Mouse (Mus musculus) midbrain, embryonic 10.5 days (tissue): ENCODE results near the gene Hdgf. TPM values are rescaled to one million over a fixed set of nuclear protein-coding genes. Genes with fewer than 3 reads are reported as not detected.

Source experiments
- polyA plus RNA-seq: library from polyadenylated mRNA; unstranded; fragments of >200 nt; fragmentation: Nextera tagmentation; extraction: Ambion mirVana; gene quantifications from 2 replicates; pipeline ENCODE4 v1.2.1, GENCODE M21; 2016

Gene Hdgf
- polyA plus RNA-seq, 1 experiment from 2014 or later: 176 TPM

Other genes with a start within 250 kb of the Hdgf start
- gene Lrrc71, start 157.7 kb upstream of the Hdgf start, polyA plus RNA-seq: 0.39 and 0.51 TPM in 2 replicates
- gene Ntrk1, start 111.2 kb upstream of the Hdgf start, polyA plus RNA-seq: 4.9 and 5.1 TPM in 2 replicates
- 0.78 and 0.89 TPM in 2 replicates for gene Insrr, start 109.4 kb upstream of the Hdgf start, polyA plus RNA-seq
- 12.3 and 14.7 TPM in 2 replicates for gene Pear1, start 82.0 kb upstream of the Hdgf start, polyA plus RNA-seq
- 0.06 and 0.11 TPM in 2 replicates for gene Sh2d2a, start 59.6 kb upstream of the Hdgf start, polyA plus RNA-seq
- 18.6 and 19.1 TPM in 2 replicates for gene Prcc, start 20.7 kb upstream of the Hdgf start, polyA plus RNA-seq
- gene Mrpl24, start 13.2 kb downstream of the Hdgf start, polyA plus RNA-seq: 78.3 and 81.6 TPM in 2 replicates
- 81.6 and 81.9 TPM in 2 replicates for gene Isg20l2, start 24.0 kb downstream of the Hdgf start, polyA plus RNA-seq
- 18.6 and 21.6 TPM in 2 replicates for gene Rrnad1, start 24.4 kb downstream of the Hdgf start, polyA plus RNA-seq
- gene Crabp2, start 42.3 kb downstream of the Hdgf start, polyA plus RNA-seq: 562 and 684 TPM in 2 replicates
- gene Nes, start 64.8 kb downstream of the Hdgf start, polyA plus RNA-seq: 125 and 158 TPM in 2 replicates
- gene Bcan, start 93.9 kb downstream of the Hdgf start, polyA plus RNA-seq: 0.41 and 0.86 TPM in 2 replicates
- gene Hapln2, start 121.3 kb downstream of the Hdgf start, polyA plus RNA-seq: 0.10 TPM in 1 of 2 replicates, not detected in the other
- 41.7 and 47.0 TPM in 2 replicates for gene Gpatch4, start 136.8 kb downstream of the Hdgf start, polyA plus RNA-seq
- 126 and 138 TPM in 2 replicates for gene Naxe, start 152.2 kb downstream of the Hdgf start, polyA plus RNA-seq
- gene Ttc24, start 172.0 kb downstream of the Hdgf start, polyA plus RNA-seq: not detected in 2 replicates
- gene Iqgap3, start 175.7 kb downstream of the Hdgf start, polyA plus RNA-seq: 22.6 and 24.6 TPM in 2 replicates
- 8.2 and 11.0 TPM in 2 replicates for gene Mef2d, start 236.1 kb downstream of the Hdgf start, polyA plus RNA-seq